Mouse (Mus musculus): ENCODE measurements around the gene Hist2h2bb.
A peak's percentile ranks its signal among the peaks of the same experiment; 100 is the strongest.
"Not testable (repeated sequence)": the region's sequence is repeated elsewhere in the genome, so short reads cannot be mapped to it uniquely, and the experiment has no call there.

Gene Hist2h2bb

DNA sequence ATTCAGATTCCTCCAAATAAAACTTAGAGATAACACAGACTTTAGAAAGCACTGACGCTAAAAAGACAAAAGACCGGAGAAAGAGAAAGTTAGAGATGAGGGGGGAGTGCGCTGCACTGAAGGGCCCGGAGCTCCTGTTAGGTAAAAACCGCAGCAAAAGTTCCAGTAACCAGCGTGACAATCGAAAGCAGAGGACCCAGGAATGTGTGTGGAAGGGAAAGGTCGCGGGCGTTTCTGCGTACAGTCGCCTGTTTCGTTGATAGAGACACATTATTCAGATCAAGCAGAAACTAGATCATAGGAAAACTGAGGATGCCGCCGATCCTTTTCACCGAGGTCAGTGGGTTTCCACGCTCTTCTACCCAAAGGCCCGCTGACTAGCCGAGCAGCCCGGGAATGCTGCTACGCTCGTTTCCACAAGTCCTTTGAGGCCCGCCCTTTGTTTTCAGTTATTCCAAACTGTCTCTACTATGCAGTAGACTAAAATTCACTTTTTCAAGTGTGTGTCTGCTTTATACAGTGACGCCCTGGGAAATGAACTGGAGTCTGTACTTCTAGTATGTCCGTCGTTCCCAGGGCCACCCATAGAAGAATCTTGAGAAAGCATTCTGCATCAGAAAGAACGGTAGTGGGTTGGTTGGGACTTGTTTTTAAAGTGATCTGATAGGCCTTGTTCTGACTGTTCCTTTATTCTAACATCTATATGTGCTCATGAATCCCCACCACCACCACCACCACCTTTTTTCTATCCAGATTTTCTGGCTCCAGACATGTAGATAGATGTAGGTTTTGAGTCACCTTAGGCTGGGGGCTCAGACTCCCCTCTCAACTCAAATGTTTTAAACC is 5.8 kb upstream of the Hist2h2bb start:
- peak; percentile 69 for DNase-seq (ENCODE audit: low read depth, low spot score)

DNA sequence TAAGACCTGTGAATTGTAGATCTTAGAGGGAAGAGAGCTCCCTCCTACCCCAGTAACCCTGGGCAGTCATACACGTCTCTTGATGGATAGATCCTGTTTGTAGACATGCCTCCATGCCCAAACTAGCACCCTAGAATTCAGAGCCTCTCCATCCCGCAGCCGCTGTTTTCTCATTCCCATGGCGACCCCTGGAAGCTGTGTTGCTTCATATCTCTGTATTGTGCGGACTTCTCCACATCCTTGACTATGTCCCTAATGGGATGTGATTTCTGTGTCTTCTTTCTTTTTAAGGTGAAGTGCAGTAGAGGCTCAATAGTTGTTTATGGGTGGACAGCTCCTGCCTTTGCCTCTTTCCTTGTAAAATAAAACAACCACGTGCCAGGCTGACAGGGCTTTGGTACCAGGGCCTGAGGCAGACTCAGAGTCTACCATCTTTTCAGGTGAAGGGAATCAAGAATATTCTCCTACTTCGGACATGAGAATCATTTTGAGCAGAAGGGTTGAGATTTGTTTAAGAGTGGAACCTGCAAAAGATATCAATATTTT is 5.1 kb upstream of the Hist2h2bb start:
- DNase-seq (ENCODE audit: low read depth, low spot score) = no peak

DNA sequence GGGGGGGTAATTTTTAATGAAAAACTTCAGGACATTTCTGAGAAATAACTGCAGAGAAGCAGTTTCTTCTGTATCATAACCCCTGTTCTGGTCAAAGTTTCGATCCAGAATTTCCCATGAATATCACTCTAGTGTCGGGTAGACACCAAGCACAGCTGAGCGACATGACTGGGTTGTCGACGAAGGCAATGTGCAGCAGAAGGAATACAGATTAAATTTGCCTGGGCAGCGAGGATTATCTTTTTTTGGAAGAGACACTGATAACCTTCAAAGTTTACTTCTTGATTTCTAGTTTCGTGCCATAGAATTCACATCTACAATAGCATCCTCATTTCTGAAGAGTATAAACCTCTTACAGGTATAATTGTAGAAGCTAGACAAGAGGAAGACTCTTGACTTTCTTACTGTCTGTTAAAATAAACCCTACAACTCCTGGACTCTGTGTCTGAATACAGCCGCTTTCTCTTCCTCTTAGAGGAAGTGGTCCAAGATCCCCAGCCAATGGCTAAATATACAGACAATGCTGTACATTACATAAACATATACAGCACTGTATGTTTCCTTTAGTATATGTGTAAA is 3.3 kb upstream of the Hist2h2bb start:
- no peak for DNase-seq (ENCODE audit: low read depth, low spot score)

DNA sequence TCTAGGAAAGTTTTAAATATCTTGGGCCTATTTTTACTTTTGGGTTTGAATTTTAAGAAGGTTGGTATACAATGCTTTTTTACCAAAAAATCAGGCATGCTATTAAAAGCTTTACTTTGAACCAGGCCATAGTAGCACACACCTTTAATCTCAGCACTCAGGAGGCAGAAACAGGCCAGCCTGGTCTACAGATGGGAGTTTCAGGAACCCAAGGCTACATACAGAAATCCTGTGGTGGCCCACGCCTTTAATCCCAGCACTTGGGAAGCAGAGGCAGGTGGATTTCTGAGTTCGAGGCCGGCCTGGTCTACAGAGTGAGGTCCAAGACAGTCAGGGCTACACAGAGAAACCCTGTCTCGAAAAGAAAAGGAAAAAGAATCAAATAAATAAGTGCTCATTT is 2.0 kb upstream of the Hist2h2bb start:
- no peak for DNase-seq (ENCODE audit: low read depth, low spot score)

DNA sequence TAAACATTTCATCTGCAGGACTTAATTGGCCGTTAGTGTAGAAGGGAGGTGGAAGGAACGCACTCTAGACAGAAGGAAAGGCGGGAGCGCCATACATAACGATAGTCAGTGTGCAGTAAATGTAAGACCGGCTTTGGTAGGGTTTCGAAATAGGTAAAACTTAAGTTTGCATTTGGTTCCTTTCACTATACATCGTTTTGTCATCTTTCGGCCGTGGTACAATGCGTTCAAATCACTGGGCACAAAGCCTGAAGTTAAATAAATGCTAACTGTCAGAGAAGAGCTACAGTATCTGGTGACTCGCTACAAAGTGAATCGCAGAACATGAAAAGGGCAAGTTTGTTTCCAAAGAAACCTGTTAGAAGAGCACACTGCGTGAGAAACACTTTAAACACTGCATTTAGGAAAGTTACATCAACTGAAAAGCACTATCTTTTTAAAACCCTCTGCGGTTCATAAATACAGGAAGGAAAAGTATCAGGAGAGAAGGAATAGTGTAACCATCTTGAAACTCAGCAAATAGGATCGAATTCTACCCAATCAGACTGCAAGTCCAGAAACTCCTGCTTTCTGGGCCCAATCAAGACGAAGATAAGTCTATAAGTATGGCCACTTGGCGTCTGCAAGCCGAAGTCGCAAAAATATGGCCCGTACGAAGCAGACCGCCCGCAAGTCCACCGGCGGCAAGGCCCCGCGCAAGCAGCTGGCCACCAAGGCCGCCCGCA is 1.3 kb upstream of the Hist2h2bb start, which contains the start of gene Hist2h3b:
TSS of gene Hist2h3b (plus strand) at position 604 of the 725 bp plus-strand sequence.
- peak; percentile 87 for DNase-seq (ENCODE audit: low read depth, low spot score)

DNA sequence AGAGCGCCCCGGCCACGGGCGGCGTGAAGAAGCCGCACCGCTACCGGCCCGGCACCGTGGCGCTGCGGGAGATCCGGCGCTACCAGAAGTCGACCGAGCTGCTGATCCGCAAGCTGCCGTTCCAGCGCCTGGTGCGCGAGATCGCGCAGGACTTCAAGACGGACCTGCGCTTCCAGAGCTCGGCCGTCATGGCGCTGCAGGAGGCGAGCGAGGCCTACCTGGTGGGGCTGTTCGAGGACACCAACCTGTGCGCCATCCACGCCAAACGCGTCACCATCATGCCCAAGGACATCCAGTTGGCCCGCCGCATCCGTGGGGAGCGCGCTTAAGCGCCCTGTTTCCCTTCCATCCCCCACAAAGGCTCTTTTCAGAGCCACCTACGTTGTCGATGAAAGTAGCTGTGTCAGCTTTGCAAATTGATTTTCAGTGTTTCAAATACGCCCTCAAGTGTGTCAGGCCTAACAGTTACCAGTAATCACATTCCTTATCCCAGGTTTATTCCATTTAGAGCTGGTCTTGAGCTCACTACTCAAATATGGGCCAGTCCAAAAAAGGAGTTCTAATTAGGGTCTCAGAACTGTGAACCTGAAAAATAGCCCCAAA is 675 bp upstream of the Hist2h2bb start:
- DNase-seq (ENCODE audit: low read depth, low spot score) = not testable (repeated sequence)

DNA sequence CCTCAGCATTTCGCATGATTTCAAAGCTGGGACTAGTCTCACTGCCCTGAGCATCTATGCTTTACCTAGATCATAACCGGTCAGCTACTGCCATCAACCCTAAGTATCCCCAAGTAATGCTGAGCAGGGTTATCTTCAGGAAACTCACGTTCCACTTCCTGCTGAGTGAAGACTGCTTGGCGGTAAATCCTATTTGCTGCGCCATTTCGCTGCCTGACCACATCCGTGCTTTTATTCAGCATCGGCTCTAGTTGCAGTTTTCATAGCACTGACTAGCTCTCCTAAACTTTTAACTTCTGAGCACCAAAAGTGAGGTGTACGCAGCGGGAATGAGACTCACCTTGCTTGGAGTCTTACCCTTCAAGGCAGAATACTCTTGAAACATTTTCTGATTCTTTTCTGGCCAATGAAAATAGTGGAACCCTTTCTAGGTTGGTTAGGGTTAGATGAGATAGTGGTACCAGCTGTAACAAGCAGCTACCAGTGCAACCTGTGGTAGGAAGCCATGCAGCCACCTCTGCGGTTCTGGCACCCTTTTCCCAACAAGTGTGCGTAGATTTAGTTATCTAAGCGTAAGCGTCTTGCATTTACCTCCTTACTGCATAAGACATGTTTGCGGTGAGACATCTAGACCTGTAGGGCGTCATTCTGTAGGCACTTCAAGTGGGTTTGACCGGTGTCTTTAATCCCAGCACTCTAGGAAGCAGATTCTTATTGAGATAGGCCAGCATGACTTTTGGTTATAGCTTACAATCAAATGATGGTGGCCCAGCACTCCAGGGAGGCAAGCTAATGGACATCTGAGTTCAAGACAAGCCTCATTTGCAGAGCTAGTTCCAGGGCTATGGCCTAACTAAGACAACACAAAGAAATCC is 4.3 kb downstream of the Hist2h2bb start:
- DNase-seq (ENCODE audit: low read depth, low spot score) = peak; percentile 68

DNA sequence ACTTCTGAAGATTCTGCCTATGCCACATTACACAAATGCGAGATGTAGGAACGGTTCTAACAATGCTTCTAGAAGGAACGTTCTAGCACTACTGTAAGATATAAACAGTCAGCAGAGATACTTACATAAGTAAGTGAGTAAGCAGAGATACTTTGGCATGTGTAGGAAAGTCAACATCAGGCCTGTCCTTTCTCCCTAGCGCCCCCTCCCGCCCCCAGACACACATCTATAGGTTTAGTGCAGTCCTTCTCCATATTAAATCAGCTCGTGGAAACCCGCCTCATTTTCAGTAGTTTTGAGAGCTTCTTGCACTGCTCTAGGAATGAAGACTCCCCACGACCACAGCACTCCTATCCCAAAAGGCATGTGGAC is 7.9 kb downstream of the Hist2h2bb start:
- peak; percentile 79 for DNase-seq (ENCODE audit: low read depth, low spot score)

DNA sequence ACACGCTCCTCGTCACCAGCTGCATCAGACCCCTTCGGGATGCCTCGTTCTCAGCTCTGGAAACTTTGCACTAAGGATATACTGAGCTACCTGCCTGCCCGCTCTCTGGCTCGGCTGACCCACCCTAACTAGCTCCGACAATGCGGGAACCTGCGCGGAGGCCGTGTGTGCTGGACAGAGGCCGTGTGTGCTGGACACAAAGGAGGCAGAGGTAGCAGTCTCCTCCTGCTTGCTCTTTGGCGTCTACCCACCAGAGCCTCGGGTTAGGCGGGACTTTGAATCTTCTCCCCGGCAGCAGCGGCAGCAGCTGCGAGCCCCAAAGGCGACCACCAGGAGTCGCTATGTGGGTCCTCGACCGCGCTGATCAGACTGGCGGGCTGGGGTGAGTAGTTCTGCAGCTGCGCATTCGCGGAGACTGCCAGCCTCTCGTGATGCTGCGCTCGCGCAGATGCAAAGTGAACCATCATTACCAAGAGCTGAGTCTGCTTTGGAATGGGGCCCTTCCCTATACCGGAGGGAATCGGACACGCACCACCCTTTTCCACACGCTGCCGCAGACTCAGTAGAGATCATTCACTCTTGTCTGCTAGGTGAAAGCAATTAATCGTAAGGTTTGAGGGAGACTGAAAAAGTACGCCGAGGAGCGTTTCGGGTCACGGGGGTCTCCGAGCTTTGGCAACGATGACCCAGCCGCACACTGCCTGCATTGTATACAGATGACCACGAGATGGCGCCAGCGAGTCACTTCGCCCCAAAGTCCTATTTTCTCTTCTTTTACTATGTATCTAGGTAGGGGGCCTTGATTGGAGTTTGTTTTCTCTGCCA is 8.5 kb downstream of the Hist2h2bb start:
- peak; percentile 98 for DNase-seq (ENCODE audit: low read depth, low spot score)

DNA sequence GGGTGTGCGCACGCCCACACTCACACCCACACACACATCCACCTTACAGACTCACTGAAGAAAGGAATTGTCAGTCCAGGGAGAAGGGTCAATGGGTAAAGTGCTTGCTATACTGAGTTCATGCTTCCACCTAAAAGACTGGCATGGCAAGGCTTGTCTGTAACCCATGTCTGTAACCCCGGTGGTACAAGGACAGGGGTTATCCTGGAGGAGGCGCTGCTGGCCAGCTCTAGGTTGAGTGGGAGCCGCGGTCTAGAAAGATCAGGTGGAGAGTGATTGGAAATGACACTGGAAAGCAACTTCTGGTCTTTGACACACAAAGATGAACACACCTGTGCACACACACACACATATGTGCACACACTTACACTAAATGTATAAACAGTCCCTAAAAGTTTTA is 11.1 kb downstream of the Hist2h2bb start:
- peak; percentile 58 for DNase-seq (ENCODE audit: low read depth, low spot score)

DNA sequence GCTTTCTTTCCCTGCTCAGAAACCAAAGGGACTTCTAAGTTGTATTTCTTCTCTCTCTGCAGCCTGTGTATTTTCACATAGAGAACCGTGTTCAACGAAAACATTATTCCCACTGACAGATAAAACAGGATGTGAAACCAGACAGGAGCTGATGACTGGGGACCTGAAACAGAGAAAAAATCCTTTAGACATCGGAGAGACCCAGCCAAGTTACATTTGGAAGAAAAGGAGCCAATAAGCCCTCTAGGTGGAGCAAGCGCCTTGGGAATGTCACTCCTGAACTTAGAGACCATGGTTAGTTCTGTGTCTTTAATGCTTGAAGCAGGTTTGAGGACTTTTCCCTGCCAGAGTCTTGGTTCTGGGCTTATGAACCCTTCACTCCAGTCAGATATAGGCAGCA is 14.9 kb downstream of the Hist2h2bb start:
- peak; percentile 62 for DNase-seq (ENCODE audit: low read depth, low spot score)

DNA sequence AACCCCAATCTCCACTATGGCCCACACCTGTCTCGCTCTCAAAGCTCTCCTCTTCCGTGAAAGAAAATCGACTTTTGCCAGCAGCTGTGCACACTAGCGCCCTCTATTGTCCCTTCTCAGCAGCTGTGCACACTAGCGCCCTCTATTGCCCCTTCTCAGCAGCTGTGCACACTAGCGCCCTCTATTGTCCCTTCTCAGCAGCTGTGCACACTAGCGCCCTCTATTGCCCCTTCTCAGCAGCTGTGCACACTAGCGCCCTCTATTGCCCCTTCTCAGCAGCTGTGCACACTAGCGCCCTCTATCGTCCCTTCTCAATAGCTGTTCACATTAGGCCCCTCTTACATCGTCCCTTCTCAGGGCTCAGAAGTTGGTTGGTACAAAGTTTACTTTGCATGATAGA is 17.8 kb downstream of the Hist2h2bb start:
- peak; percentile 13 for DNase-seq (ENCODE audit: low read depth, low spot score)

DNA sequence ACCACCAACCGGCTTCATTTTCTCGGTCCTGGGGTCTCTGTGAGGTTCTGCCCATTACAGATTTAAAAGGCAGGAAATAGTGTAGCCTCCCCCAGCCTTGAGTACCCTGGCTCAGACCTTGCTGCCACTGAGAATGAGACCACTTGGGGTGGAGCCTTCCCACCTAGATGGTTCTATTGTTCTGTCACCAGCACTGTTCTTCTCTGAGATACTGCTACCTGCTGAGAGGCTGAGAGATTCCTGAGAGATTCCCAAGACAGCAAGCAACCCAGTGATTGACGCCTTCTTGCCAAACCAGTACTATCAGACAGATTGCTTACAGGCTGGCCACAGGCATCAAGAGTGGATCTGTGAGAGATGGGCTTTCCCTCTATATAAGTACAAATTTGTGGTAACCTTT is 19.6 kb downstream of the Hist2h2bb start:
- DNase-seq (ENCODE audit: low read depth, low spot score) = peak; percentile 84

DNA sequence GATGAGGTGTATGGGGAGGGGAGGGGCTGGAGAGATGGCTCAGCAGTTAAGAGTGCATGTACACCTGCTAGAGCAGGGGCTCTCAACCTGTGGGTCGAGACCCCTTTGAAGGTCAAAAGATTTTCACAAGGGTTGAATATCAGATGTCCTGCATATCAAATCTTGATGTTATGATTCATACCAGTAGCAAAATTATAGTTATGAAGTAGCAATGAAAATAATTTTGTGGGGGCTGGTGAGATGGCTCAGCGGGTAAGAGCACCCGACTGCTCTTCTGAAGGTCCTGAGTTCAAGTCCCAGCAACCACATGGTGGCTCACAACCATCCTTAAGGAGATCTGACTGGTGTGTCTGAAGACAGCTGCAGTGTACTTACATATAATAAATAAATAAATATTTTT is 21.2 kb downstream of the Hist2h2bb start:
- not testable (repeated sequence) for DNase-seq (ENCODE audit: low read depth, low spot score)

DNA sequence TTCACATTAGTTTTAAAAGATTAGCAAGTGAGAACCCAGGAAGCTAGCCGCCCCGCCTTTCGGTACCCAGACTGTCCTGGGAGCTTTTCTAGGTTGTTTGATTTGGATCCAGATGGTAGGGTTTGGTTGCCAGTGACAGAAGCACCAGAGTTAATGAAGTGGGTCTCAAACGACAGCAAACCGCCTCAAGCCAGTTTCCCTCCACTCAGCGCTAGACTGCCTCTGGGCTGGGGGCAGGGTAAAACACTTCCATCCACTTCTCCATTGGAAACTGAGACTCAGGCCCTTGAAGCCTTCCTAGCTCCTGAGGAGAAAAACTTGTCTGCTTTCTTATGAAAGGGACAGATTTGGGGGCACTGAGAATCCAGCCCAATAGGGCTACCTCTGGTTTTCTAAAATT is 23.1 kb downstream of the Hist2h2bb start:
- DNase-seq (ENCODE audit: low read depth, low spot score) = peak; percentile 74

DNA sequence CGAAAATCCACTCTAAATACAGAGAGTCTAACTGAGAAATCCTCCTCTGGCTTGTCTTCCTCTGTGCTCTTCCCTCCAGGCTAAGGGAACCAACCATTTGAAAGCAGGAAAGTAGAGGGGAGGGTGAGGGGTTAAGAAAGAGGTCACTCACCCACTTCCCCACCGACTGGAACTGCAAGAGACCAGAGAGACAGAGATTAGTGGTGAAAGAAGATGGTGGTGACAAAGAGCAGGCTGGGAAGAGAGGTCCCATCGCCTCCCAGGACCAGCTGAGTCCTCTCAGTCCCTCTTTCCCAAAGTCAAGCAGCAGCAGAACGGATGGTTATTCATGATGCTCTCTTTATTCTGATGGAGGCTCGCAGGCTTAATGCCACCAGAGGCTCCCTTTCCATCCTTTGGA is 23.8 kb downstream of the Hist2h2bb start:
- no peak for DNase-seq (ENCODE audit: low read depth, low spot score)

DNA sequence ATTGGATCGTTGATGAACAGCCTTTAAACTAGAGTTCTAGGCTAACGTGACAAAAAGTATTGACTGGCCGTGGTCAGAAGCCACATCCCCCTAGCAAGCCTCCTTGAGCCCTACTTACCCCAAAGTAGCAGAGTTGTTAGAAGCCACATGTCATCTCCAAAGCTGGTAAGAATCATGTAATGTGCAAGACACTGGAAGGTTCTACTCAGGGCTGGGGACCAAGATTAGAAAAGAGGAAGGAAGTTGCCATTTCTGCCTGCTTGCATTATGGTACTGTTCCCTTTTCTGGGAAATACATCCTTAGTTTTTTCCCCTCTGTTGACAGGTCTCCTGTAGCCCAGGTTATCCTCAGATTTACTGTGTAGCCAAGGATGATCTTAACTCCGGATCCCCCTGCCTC is 24.2 kb downstream of the Hist2h2bb start, which contains the start of gene Fcgr1:
TSS of gene Fcgr1 (minus strand) at position 183 of the 400 bp plus-strand sequence.
- no peak for DNase-seq (ENCODE audit: low read depth, low spot score)

DNA sequence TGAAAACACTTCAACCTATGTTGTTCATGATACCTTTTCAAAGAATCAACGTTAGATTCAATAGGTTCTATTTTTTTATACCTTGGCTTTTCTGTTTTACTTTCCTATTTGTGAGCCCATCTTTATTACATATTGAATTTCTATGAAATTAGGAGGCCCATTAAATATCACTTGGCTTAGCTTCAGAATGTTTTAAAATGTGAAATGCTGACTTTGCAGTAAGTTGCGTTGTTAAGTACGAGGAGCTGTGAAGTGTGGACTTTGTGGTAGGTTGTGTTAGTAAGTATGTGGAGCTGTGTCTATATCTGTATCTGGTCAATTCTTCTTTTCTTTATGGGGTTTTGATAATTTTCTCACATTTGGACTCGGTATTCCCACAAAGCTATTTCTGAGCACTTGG is 28.8 kb downstream of the Hist2h2bb start:
- DNase-seq (ENCODE audit: low read depth, low spot score) = no peak

DNA sequence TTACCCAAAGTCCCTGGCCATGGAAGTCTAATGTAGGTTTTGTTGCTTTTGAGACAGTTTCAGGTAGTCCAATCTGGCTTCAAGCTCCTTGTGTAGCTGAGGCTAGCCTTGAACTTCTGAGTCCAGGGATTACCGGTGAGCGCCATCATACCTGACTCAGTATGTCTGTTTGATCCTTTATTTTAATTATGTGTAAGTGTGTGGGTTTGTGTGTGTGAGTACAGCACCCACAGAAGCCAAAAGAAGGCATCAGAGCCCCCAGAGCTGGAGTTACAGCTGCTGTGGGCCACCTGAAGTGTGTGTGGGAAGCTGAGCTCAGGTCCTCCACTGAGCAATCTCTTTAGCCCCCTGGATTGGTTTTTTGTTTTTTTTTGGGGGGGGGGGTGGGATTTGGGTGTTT is 30.0 kb downstream of the Hist2h2bb start:
- no peak for DNase-seq (ENCODE audit: low read depth, low spot score)
